Mouse (Mus musculus) lung, embryonic 16.5 days (tissue): ENCODE measurements around the gene Mif4gd. TPM values are rescaled to one million over a fixed set of nuclear protein-coding genes. Genes with fewer than 3 reads are reported as not detected.

Experiments used
- ATAC-seq: fragments of 200-750 bp; cut with Nextera tagmentation; 2 replicates; pipeline ENCODE4 v1.8.0; 2017; ENCODE audit warnings: low read depth, mild to moderate bottlenecking, moderate library complexity
- H3K27ac ChIP-seq: fragments of 300-500 bp; sonication (generic); 2 replicates; pipeline ENCODE4 v1.5.1; 2014; ENCODE audit warnings: mild to moderate bottlenecking, control low read depth, low read length
- H3K27me3 ChIP-seq: fragments of 300-500 bp; sonication (generic); 2 replicates; pipeline ENCODE4 v1.6.1; 2014; ENCODE audit warnings: low read depth, low read length, mixed read lengths; ENCODE audit not compliant: control insufficient read depth, insufficient read depth
- H3K36me3 ChIP-seq: fragments of 300-500 bp; sonication (generic); 2 replicates; pipeline ENCODE4 v1.6.1; 2014; ENCODE audit warnings: low read length; ENCODE audit not compliant: control insufficient read depth, insufficient read depth
- H3K4me1 ChIP-seq: fragments of 300-500 bp; sonication (generic); replicated peaks from 2 replicates; pipeline ENCODE4 v1.6.1; 2014; ENCODE audit warnings: low read length, mixed read lengths; ENCODE audit not compliant: control insufficient read depth, insufficient read depth
- H3K4me2 ChIP-seq: fragments of 300-500 bp; sonication (generic); 2 replicates; pipeline ENCODE4 v1.6.1; 2014; ENCODE audit warnings: low read depth, low read length, control low read depth
- H3K4me3 ChIP-seq: fragments of 300-500 bp; sonication (generic); 2 replicates; pipeline ENCODE4 v1.5.1; 2014; ENCODE audit warnings: mild to moderate bottlenecking, low read length, control low read depth
- H3K9ac ChIP-seq: fragments of 300-500 bp; sonication (generic); 2 replicates; pipeline ENCODE4 v1.6.1; 2014; ENCODE audit warnings: low read length, control low read depth
- H3K9me3 ChIP-seq: fragments of 300-500 bp; sonication (generic); 2 replicates; pipeline ENCODE4 v1.6.1; 2016; ENCODE audit warnings: low read length; ENCODE audit not compliant: control insufficient read depth
- WGBS: fragments of 180-500 bp; shearing (Covaris S2); extraction: QIAGEN DNeasy Blood & Tissue Kit; methylation state at CpG from one replicate; pipeline ENCODE4 v1.1.7; 2014; 5-methylcytosine and 5-hydroxymethylcytosine counted together
- polyA plus RNA-seq: library from polyadenylated mRNA; unstranded; fragments of >200 nt; fragmentation: Nextera tagmentation; extraction: Ambion mirVana; gene quantifications from 2 replicates; pipeline ENCODE4 v1.2.1, GENCODE M21; 2015

Gene Mif4gd
- polyA plus RNA-seq, 1 experiment from 2014 or later: 36.8 TPM

DNA sequence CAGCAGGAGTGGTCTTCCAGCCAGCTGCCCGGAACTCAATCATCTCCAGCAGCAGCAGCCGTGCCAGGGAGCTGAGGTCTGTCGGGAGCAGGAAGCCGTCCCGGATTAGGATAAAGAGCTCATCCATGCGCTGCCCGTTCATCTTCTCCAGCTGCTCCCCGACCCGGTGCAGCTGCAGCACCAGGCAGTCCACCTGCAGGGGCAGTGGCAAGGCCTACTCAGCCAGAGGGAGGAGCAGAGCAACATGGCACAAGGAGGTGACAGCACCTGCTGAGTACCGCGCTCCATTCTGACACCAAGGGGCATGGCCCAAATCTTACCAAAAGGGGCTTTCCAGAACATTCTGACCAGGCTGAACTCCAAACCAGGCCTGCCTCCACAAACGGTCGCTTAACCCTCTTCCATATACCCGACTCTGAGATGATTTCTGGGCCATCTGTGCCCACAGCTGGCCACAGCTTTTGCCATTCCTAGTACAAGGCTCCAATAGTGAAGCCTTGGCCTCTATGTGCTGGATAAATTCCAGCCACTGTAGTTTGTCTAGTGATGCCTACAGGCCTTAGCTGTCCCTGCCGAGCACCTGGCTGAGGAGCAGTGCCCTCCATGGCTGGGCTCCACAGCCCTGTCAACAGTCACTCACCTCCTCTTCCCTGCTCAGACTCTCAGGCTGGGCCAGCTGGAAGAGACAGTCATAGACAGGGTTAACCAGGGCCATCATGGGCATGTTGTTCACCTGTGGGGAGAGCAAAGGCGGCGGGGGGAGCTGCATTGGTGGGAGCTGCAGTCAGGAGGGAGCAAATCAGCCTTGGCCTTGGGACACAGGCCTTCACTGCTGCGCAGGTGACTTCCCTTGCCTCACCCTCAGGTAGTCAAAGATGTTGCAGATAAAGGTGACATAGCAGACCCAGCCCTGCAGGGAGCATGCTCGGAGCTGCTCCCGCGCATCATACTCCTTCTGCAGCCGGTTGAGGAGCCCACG, 4.1 kb downstream of the Mif4gd start:
- Histone ChIP-seq H3K4me3 (no peak overlapping the region), H3K36me3 (peaks cover 27% of the 10 kb centered on the region), H3K4me2 (no peak overlapping the region), H3K9me3 (no peaks in the 10 kb centered on the region), H3K27me3 (no peaks in the 10 kb centered on the region), H3K9ac (no peak overlapping the region), H3K27ac (no peak overlapping the region), H3K4me1 (peaks cover 19% of the 10 kb centered on the region)
- 79% methylated on average over 23 of the region's 23 CpGs for WGBS
- ATAC-seq: no peak

- Histone ChIP-seq H3K27ac (no peak overlapping the region), H3K9ac (no peak overlapping the region), H3K4me1 (peaks cover 23% of the 10 kb centered on the region), H3K4me3 (no peak overlapping the region), H3K36me3 (peaks cover 27% of the 10 kb centered on the region), H3K27me3 (no peaks in the 10 kb centered on the region), H3K9me3 (no peaks in the 10 kb centered on the region), H3K4me2 (no peak overlapping the region)
- 93% methylated on average over 18 of the region's 18 CpGs for WGBS
- ATAC-seq: no peak
Observed at GRCm38 (mm10) chr11:115606733-115607132, 6.0 kb downstream of the Mif4gd start.

- peak overlapping the region; percentile 93 for H3K27ac ChIP-seq
- no peaks in the 10 kb centered on the region for H3K9me3 ChIP-seq
- peak overlapping the region; percentile 98 for H3K9ac ChIP-seq
- WGBS: 0% methylated on average over 26 of the region's 26 CpGs
- peak overlapping the region; percentile 100 for H3K4me3 ChIP-seq
- no peaks in the 10 kb centered on the region for H3K27me3 ChIP-seq
- peak; percentile 15 for ATAC-seq
- peaks cover 27% of the 10 kb centered on the region for H3K36me3 ChIP-seq
- peak overlapping the region; percentile 93 for H3K4me2 ChIP-seq
- H3K4me1 ChIP-seq: peaks cover 22% of the 10 kb centered on the region
Observed at GRCm38 (mm10) chr11:115604304-115604696, 8.5 kb downstream of the Mif4gd start.

DNA sequence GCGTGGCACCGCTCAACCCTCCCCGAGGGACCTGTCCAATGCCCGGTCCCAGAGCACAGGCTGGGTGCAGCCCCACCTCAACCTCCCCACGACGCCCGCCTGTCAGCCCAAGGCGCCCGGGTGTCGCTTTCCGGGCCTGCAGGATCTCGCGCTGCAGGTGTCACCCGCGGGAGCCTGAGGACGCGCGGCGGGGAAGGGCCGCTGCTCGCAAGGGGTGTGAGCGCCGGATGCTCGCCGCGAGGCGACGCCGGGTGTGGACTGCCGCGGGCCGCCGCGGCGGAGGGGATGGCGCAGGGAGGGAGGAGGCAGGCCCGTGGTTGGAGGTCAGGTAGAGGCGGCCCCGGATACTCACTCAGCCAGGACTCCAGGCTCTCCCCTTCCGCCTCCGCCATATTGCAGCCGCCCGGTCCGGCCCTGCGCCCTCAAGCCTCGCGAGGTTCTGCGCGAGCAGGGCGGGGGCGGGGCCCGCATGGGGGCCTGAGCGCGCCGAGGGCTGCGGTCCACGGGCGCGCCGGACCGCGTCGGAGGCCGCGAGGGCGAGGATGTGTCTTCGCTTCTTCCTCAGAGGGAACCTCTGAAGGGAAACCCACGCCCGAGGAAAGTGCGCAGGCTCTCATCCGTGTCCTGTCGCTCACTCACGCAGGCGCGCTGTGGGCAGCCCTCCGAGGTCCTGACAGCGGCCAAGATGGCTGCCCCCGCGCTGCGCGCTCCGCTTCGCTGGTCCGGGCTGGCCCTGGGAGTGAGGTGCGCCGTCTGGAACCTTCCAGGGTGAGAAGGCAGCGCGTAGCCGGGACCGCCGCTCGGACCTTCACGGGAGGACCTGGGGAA, 9.1 kb downstream of the Mif4gd start, which contains the start of the genes Mrps7 and Gga3:
Gene Mrps7, plus strand, starts transcription at position 450 of the 828 bp plus-strand sequence.
Gene Gga3, minus strand, starts transcription at position 576 of the 828 bp plus-strand sequence.
- peak within 1 kb of the TSS; percentile 93 for H3K4me2 ChIP-seq
- peak within 1 kb of the TSS; percentile 98 for H3K9ac ChIP-seq
- H3K4me3 ChIP-seq: peak within 1 kb of the TSS; percentile 100
- WGBS: under 1% methylated on average over 84 of the region's 93 CpGs
- H3K9me3 ChIP-seq: no peaks in the 10 kb centered on the region
- H3K36me3 ChIP-seq: peaks cover 25% of the 10 kb centered on the region
- no peaks in the 10 kb centered on the region for H3K27me3 ChIP-seq
- H3K4me1 ChIP-seq: peaks cover 22% of the 10 kb centered on the region
- ATAC-seq: peak; percentile 98
- H3K27ac ChIP-seq: peak within 1 kb of the TSS; percentile 93

DNA sequence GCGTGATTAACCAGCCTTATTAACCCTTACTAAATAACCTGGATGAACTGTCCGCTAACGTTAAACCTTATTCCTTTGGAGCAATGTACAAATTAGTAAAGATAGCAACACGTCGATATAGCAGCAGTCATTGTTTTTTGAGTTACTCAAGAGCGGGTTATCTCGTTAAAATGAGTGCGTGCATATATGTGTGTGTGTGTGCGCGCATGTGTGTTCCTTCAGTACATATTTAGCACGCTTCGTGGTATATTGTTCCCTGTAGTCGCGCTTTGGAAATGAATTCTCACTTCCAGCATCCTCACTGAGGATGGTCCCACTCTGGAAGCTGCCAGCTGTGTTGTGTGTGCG, 9.7 kb downstream of the Mif4gd start:
- H3K27me3 ChIP-seq: no peaks in the 10 kb centered on the region
- peak overlapping the region; percentile 98 for H3K9ac ChIP-seq
- no peaks in the 10 kb centered on the region for H3K9me3 ChIP-seq
- H3K4me3 ChIP-seq: peak overlapping the region; percentile 100
- peak overlapping the region; percentile 93 for H3K27ac ChIP-seq
- H3K36me3 ChIP-seq: peaks cover 19% of the 10 kb centered on the region
- peak overlapping the region; percentile 93 for H3K4me2 ChIP-seq
- no peak for ATAC-seq
- H3K4me1 ChIP-seq: peaks cover 22% of the 10 kb centered on the region
- 3% methylated on average over 15 of the region's 15 CpGs for WGBS

GRCm38 (mm10) chr11:115601174-115601573, 11.6 kb downstream of the Mif4gd start:
- Histone ChIP-seq H3K4me2 (no peak overlapping the region), H3K27ac (no peak overlapping the region), H3K9ac (no peak overlapping the region), H3K9me3 (no peaks in the 10 kb centered on the region), H3K27me3 (no peaks in the 10 kb centered on the region), H3K4me3 (no peak overlapping the region), H3K36me3 (peaks cover 6% of the 10 kb centered on the region), H3K4me1 (peaks cover 22% of the 10 kb centered on the region)
- WGBS: 78% methylated on average over 4 of the region's 4 CpGs
- no peak for ATAC-seq

DNA sequence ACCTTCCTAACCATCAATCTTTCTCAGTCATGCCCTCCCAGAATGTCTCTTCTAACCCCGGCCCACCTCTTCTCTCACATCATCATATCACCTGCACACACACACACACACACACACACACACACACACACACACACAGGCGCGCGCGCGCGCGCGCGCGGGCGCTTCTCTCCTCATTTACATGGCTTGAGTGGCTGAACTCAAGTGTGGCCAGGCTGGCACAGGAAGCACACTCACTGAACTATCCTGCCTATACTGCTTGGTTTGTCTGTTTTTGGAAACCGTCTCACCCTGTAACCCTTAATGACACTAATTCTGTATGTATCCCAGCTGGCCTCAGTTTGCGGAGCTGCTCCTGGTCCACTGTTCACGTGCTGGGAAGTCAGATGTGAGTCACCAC, 12.0 kb downstream of the Mif4gd start:
- H3K4me3 ChIP-seq: no peak overlapping the region
- H3K27me3 ChIP-seq: no peaks in the 10 kb centered on the region
- H3K9ac ChIP-seq: no peak overlapping the region
- H3K4me2 ChIP-seq: no peak overlapping the region
- H3K4me1 ChIP-seq: peaks cover 22% of the 10 kb centered on the region
- H3K9me3 ChIP-seq: no peaks in the 10 kb centered on the region
- ATAC-seq: no peak
- 90% methylated on average over 15 of the region's 15 CpGs for WGBS
- H3K27ac ChIP-seq: no peak overlapping the region
- H3K36me3 ChIP-seq: peaks cover 1% of the 10 kb centered on the region

- no peak overlapping the region for H3K9ac ChIP-seq
- no peak overlapping the region for H3K4me3 ChIP-seq
- 89% methylated on average over 7 of the region's 7 CpGs for WGBS
- H3K9me3 ChIP-seq: no peaks in the 10 kb centered on the region
- ATAC-seq: no peak
- H3K36me3 ChIP-seq: no peaks in the 10 kb centered on the region; the same call in none of the 2 replicates
- peaks cover 17% of the 10 kb centered on the region for H3K4me1 ChIP-seq
- H3K4me2 ChIP-seq: no peak overlapping the region
- no peaks in the 10 kb centered on the region for H3K27me3 ChIP-seq
- no peak overlapping the region for H3K27ac ChIP-seq
Observed at GRCm38 (mm10) chr11:115599722-115600121, 13.0 kb downstream of the Mif4gd start.

DNA sequence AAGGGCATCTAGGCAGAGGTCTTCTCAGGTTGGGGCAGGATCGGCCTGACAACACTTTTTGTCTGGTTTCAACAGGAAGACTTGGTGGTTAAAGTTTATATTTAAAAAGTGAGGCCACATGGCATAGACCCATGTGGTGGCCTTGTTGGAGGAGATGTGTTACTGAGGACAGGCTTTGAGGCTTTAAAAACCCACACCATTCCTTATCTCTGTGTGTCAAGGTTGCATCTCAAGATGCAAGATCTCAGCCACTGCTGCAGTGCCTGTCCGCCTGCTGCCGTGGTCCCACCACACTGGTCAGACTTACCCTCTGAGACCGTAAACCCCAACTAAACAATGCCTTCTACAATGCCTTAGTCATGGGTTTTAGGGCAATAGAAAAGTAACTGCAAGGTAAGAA, 14.5 kb downstream of the Mif4gd start:
- H3K36me3 ChIP-seq: peaks cover 7% of the 10 kb centered on the region
- WGBS: 91% methylated on average over 4 of the region's 4 CpGs
- ATAC-seq: no peak

More for the DNA sequence above, 14.5 kb downstream of the Mif4gd start:
- no peaks in the 10 kb centered on the region for H3K27me3 ChIP-seq
- H3K4me2 ChIP-seq: no peak overlapping the region
- no peak overlapping the region for H3K27ac ChIP-seq
- no peak overlapping the region for H3K9ac ChIP-seq
- H3K9me3 ChIP-seq: no peaks in the 10 kb centered on the region
- no peak overlapping the region for H3K4me3 ChIP-seq
- peaks cover 15% of the 10 kb centered on the region for H3K4me1 ChIP-seq
